Mouse (Mus musculus) intestine, embryonic 14.5 days (tissue): ENCODE data around the gene Arhgap44. TPM values are rescaled to one million over a fixed set of nuclear protein-coding genes. Genes with fewer than 3 reads are reported as not detected.

Source experiments
- ATAC-seq: fragments of 200-750 bp; cut with Nextera tagmentation; replicated peaks from 2 replicates; pipeline ENCODE4 v1.8.0; 2017; ENCODE audit warnings: low read depth, moderate number of reproducible peaks, moderate TSS enrichment, moderate library complexity; ENCODE audit not compliant: low FRiP score, low TSS enrichment
- DNase-seq: peaks from one replicate; pipeline ENCODE4 v3.0.0-alpha.2; 2018; ENCODE audit warnings: low spot score
- H3K27ac ChIP-seq: fragments of 300-500 bp; sonication (generic); 2 replicates; pipeline ENCODE4 v1.5.1; 2014; ENCODE audit warnings: low read depth, mild to moderate bottlenecking, control low read depth
- H3K27me3 ChIP-seq: fragments of 300-500 bp; sonication (generic); replicated peaks from 2 replicates; pipeline ENCODE4 v1.6.1; 2014; ENCODE audit warnings: low read length, control low read depth; ENCODE audit not compliant: control insufficient read depth, insufficient read depth
- H3K36me3 ChIP-seq: fragments of 300-500 bp; sonication (generic); 2 replicates; pipeline ENCODE4 v1.6.1; 2014; ENCODE audit warnings: low read length, control low read depth; ENCODE audit not compliant: control insufficient read depth, insufficient read depth
- H3K4me1 ChIP-seq: fragments of 300-500 bp; sonication (generic); replicated peaks from 2 replicates; pipeline ENCODE4 v1.6.1; 2014; ENCODE audit warnings: low read length, control low read depth, mixed read lengths; ENCODE audit not compliant: control insufficient read depth, insufficient read depth
- H3K4me2 ChIP-seq: fragments of 300-500 bp; sonication (generic); 2 replicates; pipeline ENCODE4 v1.6.1; 2014; ENCODE audit warnings: low read length
- H3K4me3 ChIP-seq: fragments of 300-500 bp; sonication (generic); 2 replicates; pipeline ENCODE4 v1.5.1; 2014; ENCODE audit warnings: low read depth, low read length, control low read depth, mixed read lengths
- H3K9ac ChIP-seq: fragments of 300-500 bp; sonication (generic); 2 replicates; pipeline ENCODE4 v1.6.1; 2014; ENCODE audit warnings: mild to moderate bottlenecking, low read length
- H3K9me3 ChIP-seq: fragments of 300-500 bp; sonication (generic); 2 replicates; pipeline ENCODE4 v1.6.1; 2016; ENCODE audit warnings: low read length, control low read depth; ENCODE audit not compliant: control insufficient read depth
- WGBS: fragments of 180-500 bp; shearing (Covaris S2); extraction: QIAGEN DNeasy Blood & Tissue Kit; methylation state at CpG from one replicate; pipeline ENCODE4 v1.1.7; 2014; 5-methylcytosine and 5-hydroxymethylcytosine counted together
- polyA plus RNA-seq: library from polyadenylated mRNA; unstranded; fragments of >200 nt; fragmentation: Nextera tagmentation; extraction: Ambion mirVana; gene quantifications from 2 replicates; pipeline ENCODE4 v1.2.1, GENCODE M21; 2014

Gene Arhgap44
- polyA plus RNA-seq, 1 experiment from 2014 or later = 6.2 TPM

DNA sequence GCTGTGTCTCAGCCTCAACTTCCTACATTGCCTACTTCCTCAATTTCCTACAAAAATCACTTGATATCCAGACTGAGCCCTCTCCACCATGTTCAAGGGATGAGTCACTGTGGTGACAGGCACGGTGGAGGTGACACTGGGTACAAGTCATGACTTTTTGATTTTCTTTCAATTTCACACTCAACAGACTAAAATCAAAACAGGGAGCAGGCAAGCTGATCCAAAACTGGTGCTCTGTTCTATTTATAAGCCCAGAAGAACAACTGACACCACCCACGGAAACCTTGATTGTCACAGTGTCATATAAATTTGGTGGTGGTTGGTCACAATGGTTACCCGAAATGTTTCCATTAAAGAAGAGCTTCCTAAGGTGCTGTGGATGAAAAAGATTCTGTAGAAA, 72.8 kb downstream of the Arhgap44 start:
- Histone ChIP-seq H3K4me2 (no peak overlapping the region), H3K9me3 (peaks cover 7% of the 10 kb centered on the region; the same call in 1 of the 2 replicates), H3K27me3 (no peaks in the 10 kb centered on the region), H3K9ac (no peak overlapping the region), H3K4me1 (no peaks in the 10 kb centered on the region; the same call in 1 of the 2 replicates), H3K27ac (no peak overlapping the region), H3K36me3 (no peaks in the 10 kb centered on the region), H3K4me3 (no peak overlapping the region)
- ATAC-seq (no peak), DNase-seq (no peak)
- 88% methylated on average over 3 of the region's 3 CpGs for WGBS

DNA sequence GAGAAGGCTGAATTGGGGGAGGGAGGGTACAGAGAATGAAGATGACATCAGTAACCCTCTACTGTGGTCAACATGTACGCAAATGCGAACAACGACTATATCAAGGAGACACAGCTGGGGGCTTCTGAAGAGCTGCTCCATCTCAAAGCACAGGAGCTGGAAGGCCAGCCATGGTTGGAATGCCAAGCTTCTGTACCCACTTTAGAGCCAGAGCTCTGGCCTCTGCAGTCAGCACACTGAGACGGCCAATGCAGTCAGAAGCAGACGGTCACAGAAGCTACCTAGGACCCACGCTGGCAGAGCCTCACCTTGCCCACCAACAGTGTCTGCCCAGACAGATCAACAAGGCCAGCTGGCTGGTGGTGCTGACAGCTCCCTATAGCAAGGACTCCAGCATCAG, 73.5 kb downstream of the Arhgap44 start:
- Histone ChIP-seq H3K27me3 (no peaks in the 10 kb centered on the region), H3K4me1 (no peaks in the 10 kb centered on the region; the same call in 1 of the 2 replicates), H3K36me3 (no peaks in the 10 kb centered on the region), H3K9ac (no peak overlapping the region), H3K4me3 (no peak overlapping the region), H3K4me2 (no peak overlapping the region), H3K9me3 (peaks cover 7% of the 10 kb centered on the region; the same call in 1 of the 2 replicates), H3K27ac (no peak overlapping the region)
- ATAC-seq (no peak), DNase-seq (no peak)
- 86% methylated on average over 6 of the region's 6 CpGs for WGBS

DNA sequence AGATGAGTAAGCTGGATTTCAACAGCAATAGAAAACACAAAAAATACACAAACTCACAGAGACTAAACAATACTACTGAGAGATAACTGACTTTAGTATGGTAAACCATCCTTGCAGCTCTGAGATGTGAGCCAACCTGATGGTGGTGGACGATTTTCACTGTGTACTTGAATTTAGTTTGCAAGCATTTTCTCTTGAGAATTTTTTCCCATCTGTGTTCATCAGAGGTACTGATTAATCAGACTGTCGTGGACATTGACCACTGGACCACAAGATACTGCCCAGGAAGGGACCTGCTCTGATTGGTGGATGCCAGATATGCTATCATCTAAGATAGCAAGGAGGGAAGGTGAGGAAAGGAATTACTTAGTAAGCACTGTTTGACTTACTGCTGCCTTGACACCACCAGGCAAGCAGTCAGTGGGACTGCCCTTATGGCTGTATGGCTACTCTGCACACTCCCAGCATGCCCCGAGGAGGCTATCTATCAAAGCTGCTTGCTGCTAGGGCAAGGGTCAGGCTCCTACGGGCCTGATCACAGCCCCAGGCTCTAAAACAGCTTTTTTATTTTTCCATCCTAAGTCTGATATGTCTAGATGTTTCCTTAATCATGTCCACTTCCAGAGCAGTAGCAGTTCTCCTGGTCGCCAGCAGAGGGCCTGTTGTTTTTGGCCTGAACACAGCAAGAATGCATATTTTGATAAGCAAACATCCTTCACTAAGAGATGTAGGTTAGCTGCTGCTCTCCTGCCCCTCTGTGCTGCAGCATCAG, 74.1 kb downstream of the Arhgap44 start:
- H3K27ac ChIP-seq = no peak overlapping the region
- DNase-seq = peak; percentile 72
- peaks cover 7% of the 10 kb centered on the region; the same call in 1 of the 2 replicates for H3K9me3 ChIP-seq
- H3K4me1 ChIP-seq = no peaks in the 10 kb centered on the region; the same call in 1 of the 2 replicates
- H3K4me2 ChIP-seq = no peak overlapping the region
- H3K9ac ChIP-seq = no peak overlapping the region
- WGBS = 34% methylated on average over 5 of the region's 5 CpGs
- no peak overlapping the region for H3K4me3 ChIP-seq
- H3K27me3 ChIP-seq = no peaks in the 10 kb centered on the region
- no peaks in the 10 kb centered on the region for H3K36me3 ChIP-seq
- ATAC-seq = no peak

DNA sequence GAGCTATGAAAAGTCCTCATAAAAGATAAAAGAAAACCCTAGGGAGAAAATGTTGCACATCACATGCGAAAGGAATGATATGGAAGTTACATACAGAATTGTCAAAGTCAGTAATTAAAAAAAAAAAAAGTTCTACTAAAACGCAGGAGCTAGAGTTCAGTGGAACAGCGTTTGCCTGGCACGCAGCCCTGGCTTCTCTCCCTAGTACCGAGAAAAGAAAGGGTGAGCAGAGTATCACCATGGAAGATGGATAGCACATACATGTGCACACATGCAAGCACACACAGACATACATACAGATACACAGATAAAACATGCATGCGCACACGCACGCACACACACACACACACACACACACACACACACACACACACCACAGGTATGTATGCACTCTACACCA, 82.0 kb downstream of the Arhgap44 start:
- 91% methylated on average over 8 of the region's 8 CpGs for WGBS
- H3K4me1 ChIP-seq = no peaks in the 10 kb centered on the region
- H3K36me3 ChIP-seq = no peaks in the 10 kb centered on the region
- no peak overlapping the region for H3K9ac ChIP-seq
- H3K9me3 ChIP-seq = no peaks in the 10 kb centered on the region; the same call in 1 of the 2 replicates
- H3K4me2 ChIP-seq = no peak overlapping the region
- H3K27ac ChIP-seq = no peak overlapping the region
- no peak overlapping the region for H3K4me3 ChIP-seq
- no peaks in the 10 kb centered on the region for H3K27me3 ChIP-seq
- ATAC-seq (no peak), DNase-seq (peak; percentile 7)

DNA sequence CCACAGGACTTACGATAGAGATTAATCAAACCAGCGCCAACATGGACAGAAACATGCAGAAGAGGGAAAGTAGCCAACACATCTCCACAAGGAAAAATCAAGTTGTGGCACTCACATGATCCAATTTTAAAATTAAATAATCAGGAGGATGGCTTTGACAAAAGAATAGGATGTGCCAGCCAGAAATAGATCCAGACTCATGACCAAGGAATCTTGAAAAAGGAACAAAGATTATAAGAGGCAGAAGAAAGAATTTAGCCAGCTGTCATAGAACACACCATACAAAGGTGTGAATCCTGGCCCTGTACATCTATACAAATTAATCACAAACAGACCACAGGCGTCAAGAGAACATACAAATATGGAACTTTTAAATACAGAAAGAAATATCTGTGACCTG, 82.5 kb downstream of the Arhgap44 start:
- no peaks in the 10 kb centered on the region; the same call in 1 of the 2 replicates for H3K9me3 ChIP-seq
- no peak overlapping the region for H3K4me3 ChIP-seq
- H3K9ac ChIP-seq = no peak overlapping the region
- no peak for DNase-seq
- no peak for ATAC-seq
- WGBS = 92% methylated on average over 3 of the region's 3 CpGs
- no peaks in the 10 kb centered on the region for H3K36me3 ChIP-seq
- no peaks in the 10 kb centered on the region for H3K4me1 ChIP-seq
- H3K27ac ChIP-seq = no peak overlapping the region
- no peaks in the 10 kb centered on the region for H3K27me3 ChIP-seq
- no peak overlapping the region for H3K4me2 ChIP-seq

DNA sequence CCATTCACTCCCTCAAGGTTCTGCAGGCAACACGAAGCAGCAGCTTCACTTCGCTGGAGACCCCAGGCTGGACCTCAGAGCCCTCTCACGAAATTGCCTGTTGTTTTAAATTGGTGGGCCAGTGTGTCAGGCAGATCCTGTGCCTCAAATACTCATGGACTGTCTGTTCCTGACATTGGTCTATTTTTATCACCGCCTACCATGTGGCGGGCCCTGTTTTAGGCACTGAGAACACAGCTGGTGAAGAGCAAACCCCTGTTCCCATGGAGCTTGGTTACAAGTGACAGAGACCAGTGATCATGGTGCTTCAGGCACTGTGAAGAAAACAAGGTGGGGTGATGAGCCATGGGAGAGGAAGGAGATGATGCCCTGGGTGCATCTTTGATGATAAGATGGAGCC, 93.2 kb downstream of the Arhgap44 start:
- Histone ChIP-seq H3K36me3 (no peaks in the 10 kb centered on the region), H3K4me3 (no peak overlapping the region), H3K4me2 (no peak overlapping the region), H3K27ac (no peak overlapping the region), H3K27me3 (no peaks in the 10 kb centered on the region), H3K9me3 (no peaks in the 10 kb centered on the region), H3K4me1 (no peaks in the 10 kb centered on the region), H3K9ac (no peak overlapping the region)
- DNase-seq = peak; percentile 13
- no peak for ATAC-seq
- 89% methylated on average over 5 of the region's 5 CpGs for WGBS

DNA sequence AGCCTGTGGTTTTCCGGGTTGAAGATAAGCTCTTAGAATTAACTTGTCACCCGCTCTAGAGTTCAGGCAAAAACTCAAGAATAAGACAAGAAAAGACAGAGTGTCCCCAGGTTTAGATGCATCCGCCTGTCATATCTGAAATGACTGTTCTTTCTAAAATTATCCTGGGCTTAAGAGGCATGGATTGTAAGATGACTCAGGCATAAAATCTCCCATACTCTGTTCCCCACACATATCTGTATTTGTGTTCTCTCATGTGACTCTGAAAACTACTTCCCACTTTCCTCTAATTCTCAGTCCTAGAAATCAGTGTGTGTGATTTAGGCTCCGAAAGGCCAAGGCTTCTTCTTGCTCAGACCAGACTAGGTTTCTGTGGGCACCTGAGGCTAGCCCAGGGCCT, 93.7 kb downstream of the Arhgap44 start:
- H3K9me3 ChIP-seq = no peaks in the 10 kb centered on the region
- 94% methylated on average over 4 of the region's 4 CpGs for WGBS
- no peak overlapping the region for H3K27ac ChIP-seq
- H3K36me3 ChIP-seq = no peaks in the 10 kb centered on the region
- H3K9ac ChIP-seq = no peak overlapping the region
- H3K4me1 ChIP-seq = no peaks in the 10 kb centered on the region
- no peaks in the 10 kb centered on the region for H3K27me3 ChIP-seq
- ATAC-seq (no peak), DNase-seq (peak; percentile 23)
- no peak overlapping the region for H3K4me2 ChIP-seq
- no peak overlapping the region for H3K4me3 ChIP-seq

DNA sequence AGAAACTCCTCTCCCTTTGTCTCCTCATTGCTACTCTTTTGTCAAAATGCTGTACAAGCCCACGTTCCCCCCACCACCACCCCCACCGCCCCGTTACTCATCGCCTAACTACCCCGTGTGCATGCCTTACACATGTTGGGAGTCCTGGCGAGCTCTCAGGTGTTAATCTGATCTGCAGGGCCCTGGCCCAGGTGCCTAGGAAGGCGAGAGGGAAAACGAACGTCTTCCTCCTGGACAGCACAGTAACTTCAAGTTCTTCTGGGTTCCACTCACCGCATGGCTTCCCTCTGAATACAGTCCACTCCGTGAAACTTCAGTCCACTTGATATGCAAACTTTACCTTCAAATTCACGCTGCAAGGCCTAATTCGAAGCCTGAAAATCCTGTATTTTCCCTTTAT, 97.6 kb downstream of the Arhgap44 start:
- H3K4me2 ChIP-seq = no peak overlapping the region
- DNase-seq = peak; percentile 48
- no peaks in the 10 kb centered on the region for H3K4me1 ChIP-seq
- ATAC-seq = no peak
- H3K9ac ChIP-seq = no peak overlapping the region
- no peak overlapping the region for H3K4me3 ChIP-seq
- H3K27ac ChIP-seq = no peak overlapping the region
- WGBS = 90% methylated on average over 13 of the region's 13 CpGs
- H3K27me3 ChIP-seq = no peaks in the 10 kb centered on the region
- no peaks in the 10 kb centered on the region for H3K9me3 ChIP-seq
- H3K36me3 ChIP-seq = no peaks in the 10 kb centered on the region

DNA sequence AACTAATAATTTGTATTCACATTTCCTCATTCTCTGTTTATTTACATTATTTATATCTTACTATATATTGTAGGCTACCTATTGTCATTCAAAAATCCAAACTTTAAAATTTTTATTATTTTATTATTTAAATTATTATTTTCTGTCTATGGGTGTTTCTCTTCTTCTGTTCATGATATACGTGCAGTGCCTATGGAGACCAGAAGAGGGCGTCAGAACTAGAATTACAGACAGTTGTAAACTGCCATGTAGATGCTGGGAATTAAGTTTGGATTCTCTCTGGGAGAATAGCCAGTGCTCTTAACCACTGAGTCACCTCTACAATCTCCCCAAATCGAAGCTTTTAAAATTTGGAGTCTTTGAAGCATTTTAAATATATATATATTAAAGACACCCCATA, 101.3 kb downstream of the Arhgap44 start:
- Histone ChIP-seq H3K36me3 (no peaks in the 10 kb centered on the region), H3K9ac (no peak overlapping the region), H3K4me1 (no peaks in the 10 kb centered on the region), H3K9me3 (no peaks in the 10 kb centered on the region), H3K4me2 (no peak overlapping the region), H3K27me3 (no peaks in the 10 kb centered on the region), H3K27ac (no peak overlapping the region), H3K4me3 (no peak overlapping the region)
- ATAC-seq = no peak
- DNase-seq = peak; percentile 25
- 59% methylated on average over 3 of the region's 3 CpGs for WGBS
